In the genomic region with DNA sequence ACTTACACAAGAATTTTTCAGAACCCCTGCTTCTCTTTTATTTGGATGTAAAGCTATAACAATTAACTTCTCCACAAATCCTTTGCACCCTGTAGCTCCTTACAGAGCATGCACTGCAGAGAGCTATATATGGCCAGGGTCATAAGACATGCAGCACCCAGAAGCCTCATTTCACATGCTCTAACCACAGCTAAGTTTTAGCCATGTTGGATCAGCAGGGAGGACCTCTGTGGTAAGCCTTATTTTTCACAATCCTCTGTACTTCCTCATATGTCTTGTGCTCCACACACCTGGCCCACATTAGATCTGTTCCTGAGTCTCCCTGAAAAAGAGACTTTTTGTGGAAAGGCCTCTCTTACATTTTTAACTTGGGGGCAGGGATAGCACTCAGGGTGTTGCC, we compare ENCODE assay signal across 30 mouse cellular contexts. TPM values are rescaled to one million over a fixed set of nuclear protein-coding genes. Genes with fewer than 3 reads are reported as not detected.
DNase-seq lines count a peak whose midpoint lies in the region; ATAC-seq and TF ChIP-seq lines count a peak whose summit lies in the region.
"Had no signal": no experiment of that assay in that cellular context is flagged by ENCODE, and none has a peak within 500 bp of the region (broad histone marks: within the 10 kb centered on the region; RNA-seq: fewer than 3 reads in every experiment).

No protein-coding gene starts in this region.

- H3K9me3 ChIP-seq in lung, postnatal 0 days (ENCODE audit: low read length): no peaks in the 10 kb centered on the region
- H3K9me3 ChIP-seq: embryonic facial prominence, embryonic 12.5 days; forebrain, embryonic 10.5 days; forebrain, embryonic 15.5 days; G1E; hindbrain, embryonic 10.5 days; hindbrain, embryonic 15.5 days; lung, embryonic 15.5 days had no signal

- TF ChIP-seq POLR2A in kidney, adult 2 months (IDR thresholded peaks at IDR 0.05; ENCODE audit: low read depth, low read length): no peak

- H3K36me3 ChIP-seq in kidney, adult 2 months (ENCODE audit: control insufficient read depth, insufficient read depth, low read length): no peaks in the 10 kb centered on the region
- H3K36me3 ChIP-seq in lung, postnatal 0 days (ENCODE audit: insufficient read depth, low read length): no peaks in the 10 kb centered on the region
- H3K36me3 ChIP-seq: embryonic facial prominence, embryonic 12.5 days; forebrain, embryonic 15.5 days; hindbrain, embryonic 15.5 days; lung, embryonic 15.5 days had no signal

- TF ChIP-seq CTCF in kidney, adult 2 months (conservative IDR thresholded peaks at IDR 0.05; ENCODE audit: insufficient read depth, insufficient read length, low read depth, low read length): no peak
- no peak for TF ChIP-seq CTCF in lung, postnatal 0 days (IDR thresholded peaks at IDR 0.05)

- DNase-seq in kidney, adult 2 months: no peak
- no peak for DNase-seq in kidney, postnatal 14 days
- DNase-seq in 416B (ENCODE audit: low read depth): peak; percentile 46
- DNase-seq in lung, postnatal 0 days (ENCODE audit: low spot score): no peak
- DNase-seq in frontal cortex, postnatal 10 days (ENCODE audit: low spot score in 2 of 2): no peak
- no peak for DNase-seq in kidney, adult 9 months
- DNase-seq: adrenal gland, postnatal 25 days; cerebellum, adult 2 months; cerebellum, postnatal 25 days; embryo, embryonic 11 days; heart, postnatal 14 days; kidney, postnatal 4 days; lung, postnatal 4 days; retina, postnatal 1 day; right cerebral cortex, postnatal 14 days; thymus, postnatal 4 days had no signal

- H3K27ac ChIP-seq in kidney, adult 2 months (ENCODE audit: insufficient read depth, low read depth, low read length): peak overlapping the region; percentile 55; the same call in 1 of the 2 replicates
- H3K27ac ChIP-seq in lung, postnatal 0 days (ENCODE audit: low read length): no peak overlapping the region
- H3K27ac ChIP-seq: embryonic facial prominence, embryonic 12.5 days; forebrain, embryonic 10.5 days; forebrain, embryonic 15.5 days; hindbrain, embryonic 10.5 days; hindbrain, embryonic 15.5 days; liver, embryonic 14.5 days; lung, embryonic 15.5 days had no signal

- TF ChIP-seq EP300 in lung, postnatal 0 days (IDR thresholded peaks at IDR 0.05): no peak

- no peak overlapping the region for H3K9ac ChIP-seq in lung, postnatal 0 days (replicated peaks; ENCODE audit: low read depth)
- H3K9ac ChIP-seq: embryonic facial prominence, embryonic 12.5 days; forebrain, embryonic 15.5 days; hindbrain, embryonic 15.5 days; liver, embryonic 14.5 days; lung, embryonic 15.5 days had no signal

- no peak overlapping the region for H3K4me3 ChIP-seq in kidney, adult 2 months (ENCODE audit: insufficient read depth, low read depth, low read length)
- H3K4me3 ChIP-seq in lung, postnatal 0 days (ENCODE audit: low read depth, low read length): no peak overlapping the region
- H3K4me3 ChIP-seq: embryonic facial prominence, embryonic 12.5 days; forebrain, embryonic 10.5 days; forebrain, embryonic 15.5 days; hindbrain, embryonic 10.5 days; hindbrain, embryonic 15.5 days; lung, embryonic 15.5 days; myocyte had no signal

- peaks cover 22% of the 10 kb centered on the region for H3K4me1 ChIP-seq in kidney, adult 2 months (ENCODE audit: control insufficient read depth, insufficient read depth, low read length)
- no peaks in the 10 kb centered on the region for H3K4me1 ChIP-seq in lung, postnatal 0 days (ENCODE audit: insufficient read depth, low read depth, low read length)
- H3K4me1 ChIP-seq: forebrain, embryonic 15.5 days; hindbrain, embryonic 15.5 days had no signal

- H3K4me2 ChIP-seq in lung, postnatal 0 days (replicated peaks; ENCODE audit: low read depth, low read length): no peak overlapping the region
- H3K4me2 ChIP-seq: embryonic facial prominence, embryonic 12.5 days; forebrain, embryonic 15.5 days; hindbrain, embryonic 15.5 days; lung, embryonic 15.5 days; midbrain, embryonic 11.5 days had no signal

- ATAC-seq in common myeloid progenitor, adult 5-6 weeks (replicated peaks; ENCODE audit: low read depth, poor library complexity, severe bottlenecking): peak; percentile 34
- peak; percentile 64 for ATAC-seq in megakaryocyte, adult 5-6 weeks (ENCODE audit: poor library complexity, severe bottlenecking)
- ATAC-seq in lung, postnatal 0 days: no peak
- ATAC-seq: forebrain, embryonic 15.5 days; inflammation-experienced regulatory T-cells, adult 6 months; midbrain, embryonic 16.5 days had no signal

- H3K27me3 ChIP-seq in kidney, adult 2 months (replicated peaks; ENCODE audit: control insufficient read depth, insufficient read depth, low read length): no peaks in the 10 kb centered on the region
- H3K27me3 ChIP-seq in lung, postnatal 0 days (replicated peaks; ENCODE audit: insufficient read depth, low read length): no peaks in the 10 kb centered on the region
- H3K27me3 ChIP-seq: embryonic facial prominence, embryonic 12.5 days; forebrain, embryonic 15.5 days; hindbrain, embryonic 15.5 days; lung, embryonic 15.5 days had no signal

RNA-seq across cellular contexts. Expression of gene Fnip2, which starts 27.9 kb away (rescaled TPM):
- polyA plus RNA-seq in kidney, adult 2 months (2012; rRNA removed): 18.9 and 20.0 TPM in 2 replicates
- total RNA-seq in common myeloid progenitor, adult 5-6 weeks (2017): 10.5 and 21.0 TPM in 2 replicates
- total RNA-seq in megakaryocyte, adult 5-6 weeks (2015): 17.9 and 21.3 TPM in 2 replicates
- total RNA-seq in megakaryocyte, adult 5-6 weeks (2017): 16.4 and 17.1 TPM in 2 replicates
- 3.5 and 4.2 TPM in 2 replicates for polyA plus RNA-seq in lung, postnatal 0 days (2015; fragmentation: Nextera tagmentation; extraction: Ambion mirVana)

RNA-seq across cellular contexts. Expression of gene Ppid, which starts 51.5 kb away (rescaled TPM):
- polyA plus RNA-seq in kidney, adult 2 months (2012; rRNA removed): 6.4 and 9.6 TPM in 2 replicates
- total RNA-seq in common myeloid progenitor, adult 5-6 weeks (2017): 299 and 348 TPM in 2 replicates
- total RNA-seq in megakaryocyte, adult 5-6 weeks (2015): 61.9 and 62.0 TPM in 2 replicates
- 80.3 and 85.5 TPM in 2 replicates for total RNA-seq in megakaryocyte, adult 5-6 weeks (2017)
- 36.6 and 44.6 TPM in 2 replicates for polyA plus RNA-seq in lung, postnatal 0 days (2015; fragmentation: Nextera tagmentation; extraction: Ambion mirVana)
